In the genomic region with DNA sequence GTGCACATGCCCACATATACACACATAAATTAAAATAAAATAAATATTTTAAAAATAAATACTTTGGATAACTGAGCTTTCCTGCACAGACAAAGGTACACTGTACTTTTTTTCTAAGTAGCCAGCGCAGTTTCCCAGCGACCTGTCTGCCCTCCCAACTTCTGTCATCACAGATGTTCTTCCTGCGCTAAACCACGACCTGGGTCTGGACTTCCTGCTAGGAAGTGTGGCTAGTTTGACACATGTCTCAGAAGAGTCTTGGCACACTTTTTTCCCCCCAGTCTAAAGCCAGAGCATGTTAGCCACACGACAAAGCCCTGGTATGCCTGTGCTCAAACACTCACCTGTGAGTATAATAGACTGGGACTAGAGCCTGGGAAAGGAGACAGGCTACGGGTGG, we compare ENCODE assay signal across 12 mouse cellular contexts.
"Had no signal": no experiment of that assay in that cellular context is flagged by ENCODE, and none has a peak within 500 bp of the region (broad histone marks: within the 10 kb centered on the region; RNA-seq: fewer than 3 reads in every experiment).

No protein-coding gene starts in this region.

- H3K9ac ChIP-seq: liver, embryonic 15.5 days; lung, embryonic 15.5 days; midbrain, embryonic 13.5 days had no signal

- H3K4me3 ChIP-seq: liver, embryonic 15.5 days; lung, embryonic 15.5 days; midbrain, embryonic 10.5 days; midbrain, embryonic 13.5 days had no signal

- H3K4me2 ChIP-seq: liver, embryonic 15.5 days; lung, embryonic 15.5 days; midbrain, embryonic 13.5 days had no signal

- ATAC-seq: midbrain, embryonic 13.5 days had no signal

- DNase-seq: kidney, adult 2 months; kidney, postnatal 4 days; lung, adult 18-20 months; lung, postnatal 10 days; lung, postnatal 36 days; thymus, adult 18-20 months; thymus, postnatal 36 days had no signal

- H3K27me3 ChIP-seq: midbrain, embryonic 13.5 days had no signal

- H3K4me1 ChIP-seq: liver, embryonic 15.5 days; midbrain, embryonic 10.5 days; midbrain, embryonic 13.5 days had no signal

- H3K36me3 ChIP-seq: liver, embryonic 15.5 days; lung, embryonic 15.5 days; midbrain, embryonic 10.5 days; midbrain, embryonic 13.5 days had no signal

- H3K9me3 ChIP-seq: liver, embryonic 15.5 days; lung, embryonic 15.5 days; midbrain, embryonic 10.5 days; midbrain, embryonic 13.5 days had no signal

- H3K27ac ChIP-seq: kidney, postnatal 0 days; liver, embryonic 15.5 days; lung, embryonic 15.5 days; midbrain, embryonic 10.5 days; midbrain, embryonic 13.5 days had no signal
